ENCODE assay signal across 10 mouse cellular contexts in the genomic region with DNA sequence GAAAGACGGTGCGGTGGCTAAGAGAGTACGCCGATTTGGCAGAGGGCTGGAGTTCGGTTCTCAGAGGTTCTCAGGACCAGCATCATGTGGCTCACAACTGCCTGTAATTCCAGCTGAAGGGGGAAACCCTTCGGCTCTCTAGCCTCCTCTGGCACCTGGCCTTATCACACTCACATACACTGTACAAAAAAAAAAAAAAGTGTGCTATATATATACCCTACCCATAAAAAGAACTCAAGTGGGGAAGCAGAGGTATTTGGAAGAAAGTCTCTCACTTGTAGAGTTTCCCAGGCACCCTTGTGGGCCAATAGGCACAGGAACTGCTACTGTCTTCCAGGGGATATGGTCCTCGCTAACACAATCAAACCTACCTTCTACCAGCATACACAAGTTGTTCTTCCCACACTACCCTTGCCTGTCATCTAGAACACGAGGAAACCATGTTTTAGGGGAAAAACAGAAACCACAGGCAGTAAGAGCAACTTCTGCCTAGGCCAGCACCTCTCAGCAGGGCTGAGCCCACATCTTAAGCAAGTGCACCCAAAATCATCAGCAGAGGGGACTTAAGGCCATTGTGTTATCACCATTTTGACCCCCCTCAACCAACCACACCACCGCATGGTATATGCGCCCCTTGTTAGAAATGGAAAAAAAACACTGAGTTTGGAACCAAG. TPM values are rescaled to one million over a fixed set of nuclear protein-coding genes. Genes with fewer than 3 reads are reported as not detected.
DNase-seq lines count a peak whose midpoint lies in the region; ATAC-seq and TF ChIP-seq lines count a peak whose summit lies in the region.
"Had no signal": no experiment of that assay in that cellular context is flagged by ENCODE, and none has a peak within 500 bp of the region (broad histone marks: within the 10 kb centered on the region; RNA-seq: fewer than 3 reads in every experiment).

No protein-coding gene starts in this region.

- H3K4me3 ChIP-seq in forebrain, embryonic 13.5 days, result no peak overlapping the region
- H3K4me3 ChIP-seq in forebrain, embryonic 15.5 days, result no peak overlapping the region
- no peak overlapping the region for H3K4me3 ChIP-seq in liver, adult 2 months (ENCODE audit: insufficient read depth, low read depth, low read length)
- peak overlapping the region; percentile 24 for H3K4me3 ChIP-seq in brown adipose tissue, adult 24 weeks (ENCODE audit: insufficient read depth, low read depth, low read length)
- no peak overlapping the region for H3K4me3 ChIP-seq in liver, embryonic 14.5 days (ENCODE audit: insufficient read depth in 1 of 2, low read depth in 2 of 2, low read length in 2 of 2)

- H3K4me1 ChIP-seq in forebrain, embryonic 13.5 days, result peaks cover 48% of the 10 kb centered on the region
- H3K4me1 ChIP-seq in forebrain, embryonic 15.5 days, result peaks cover 41% of the 10 kb centered on the region
- peaks cover 52% of the 10 kb centered on the region for H3K4me1 ChIP-seq in liver, adult 2 months (ENCODE audit: control insufficient read depth, insufficient read depth, low read length)
- H3K4me1 ChIP-seq in brown adipose tissue, adult 24 weeks (ENCODE audit: control insufficient read depth, insufficient read depth, insufficient read length, low read length), result peaks cover 56% of the 10 kb centered on the region
- H3K4me1 ChIP-seq in liver, embryonic 14.5 days (replicated peaks; ENCODE audit: control insufficient read depth in 2 of 2, insufficient read depth in 2 of 2, low read length in 1 of 2), result peaks cover 44 to 61% of the 10 kb centered on the region in 2 experiments

- H3K27ac ChIP-seq in forebrain, embryonic 13.5 days, result no peak overlapping the region
- no peak overlapping the region for H3K27ac ChIP-seq in forebrain, embryonic 15.5 days (replicated peaks)
- H3K27ac ChIP-seq in liver, adult 2 months (replicated peaks; ENCODE audit: insufficient read depth, low read depth, low read length), result peak overlapping the region; percentile 38
- H3K27ac ChIP-seq in brown adipose tissue, adult 24 weeks (replicated peaks; ENCODE audit: low read depth, low read length), result peak overlapping the region; percentile 88
- H3K27ac ChIP-seq in liver, embryonic 14.5 days, result 0 out of 2 replicates have a peak overlapping the region, but pooled peaks have one; percentile 14

- TF ChIP-seq EP300 in liver, embryonic 14.5 days (IDR thresholded peaks at IDR 0.05; ENCODE audit: low read depth), result no peak

- no peaks in the 10 kb centered on the region for H3K27me3 ChIP-seq in forebrain, embryonic 13.5 days
- no peaks in the 10 kb centered on the region for H3K27me3 ChIP-seq in forebrain, embryonic 15.5 days
- no peaks in the 10 kb centered on the region for H3K27me3 ChIP-seq in liver, adult 2 months (ENCODE audit: control insufficient read depth, insufficient read depth, low read length)
- no peaks in the 10 kb centered on the region for H3K27me3 ChIP-seq in liver, embryonic 14.5 days (ENCODE audit: control insufficient read depth, insufficient read depth, low read length)

- 0 out of 2 replicates have a peak overlapping the region, but pooled peaks have one; percentile 19 for H3K4me2 ChIP-seq in forebrain, embryonic 13.5 days
- H3K4me2 ChIP-seq in forebrain, embryonic 15.5 days (replicated peaks), result no peak overlapping the region
- H3K4me2 ChIP-seq in liver, embryonic 14.5 days (ENCODE audit: low read depth), result peak overlapping the region; percentile 88

- H3K9me3 ChIP-seq in forebrain, embryonic 13.5 days (replicated peaks), result no peaks in the 10 kb centered on the region
- no peaks in the 10 kb centered on the region for H3K9me3 ChIP-seq in forebrain, embryonic 15.5 days
- H3K9me3 ChIP-seq in liver, embryonic 14.5 days (ENCODE audit: control insufficient read depth, low read length), result no peaks in the 10 kb centered on the region

- TF ChIP-seq POLR2A in liver, adult 2 months (IDR thresholded peaks at IDR 0.05; ENCODE audit: extremely low read depth, insufficient read depth, low read length), result no peak

- no peak for DNase-seq in liver, adult 2 months (ENCODE audit: extremely low read depth, low read depth, low spot score)
- no peak for DNase-seq in liver
- DNase-seq in liver, embryonic 14.5 days (ENCODE audit: low read depth in 3 of 3, low spot score in 3 of 3), result no peak
- DNase-seq in retina, embryonic 14.5 days (ENCODE audit: low spot score), result no peak
- no peak for DNase-seq in c-Kit-positive CD71-positive TER-119-positive erythroid progenitor cells, embryonic 14.5 days (ENCODE audit: low spot score)
- DNase-seq: adrenal gland, postnatal 10 days; layer of hippocampus, postnatal 36 days had no signal

- no peaks in the 10 kb centered on the region for H3K36me3 ChIP-seq in forebrain, embryonic 13.5 days (ENCODE audit: poor library complexity, severe bottlenecking)
- no peaks in the 10 kb centered on the region for H3K36me3 ChIP-seq in forebrain, embryonic 15.5 days
- H3K36me3 ChIP-seq in liver, adult 2 months (ENCODE audit: control insufficient read depth, insufficient read depth, low read length), result no peaks in the 10 kb centered on the region
- no peaks in the 10 kb centered on the region for H3K36me3 ChIP-seq in liver, embryonic 14.5 days (replicated peaks; ENCODE audit: control insufficient read depth, insufficient read depth, low read depth)

- no peak for ATAC-seq in forebrain, embryonic 13.5 days
- ATAC-seq in forebrain, embryonic 15.5 days (replicated peaks), result no peak
- ATAC-seq in liver, embryonic 14.5 days (ENCODE audit: insufficient read depth), result no peak

- no peak for TF ChIP-seq CTCF in liver, adult 2 months (IDR thresholded peaks at IDR 0.05; ENCODE audit: low read depth, low read length)
- TF ChIP-seq CTCF in liver, embryonic 14.5 days (IDR thresholded peaks at IDR 0.05; ENCODE audit: low read depth), result no peak

- peaks cover 74% of the 10 kb centered on the region for H3K79me2 ChIP-seq in liver, adult 2 months (ENCODE audit: control insufficient read depth, insufficient read depth, low read length)

- no peak overlapping the region for H3K9ac ChIP-seq in forebrain, embryonic 13.5 days
- H3K9ac ChIP-seq in forebrain, embryonic 15.5 days (replicated peaks), result no peak overlapping the region; the same call in 1 of the 2 replicates
- H3K9ac ChIP-seq in liver, adult 2 months (ENCODE audit: low read depth, low read length), result no peak overlapping the region
- no peak overlapping the region; the same call in 1 of the 2 replicates for H3K9ac ChIP-seq in liver, embryonic 14.5 days (replicated peaks)

- 76% methylated on average over 10 of the region's 10 CpGs for WGBS in forebrain, embryonic 13.5 days
- WGBS in forebrain, embryonic 15.5 days, result 75% methylated on average over 10 of the region's 10 CpGs
- WGBS in liver, adult 2 months, result 59% methylated on average over 10 of the region's 10 CpGs
- 39% methylated on average over 10 of the region's 10 CpGs for WGBS in liver, embryonic 14.5 days (ENCODE audit: insufficient replicate concordance)

RNA-seq across cellular contexts. Expression of gene Myh9, which starts 4.4 kb away (rescaled TPM):
- polyA plus RNA-seq in forebrain, embryonic 13.5 days (2015; fragmentation: Nextera tagmentation; extraction: Ambion mirVana), result 13.4 and 14.4 TPM in 2 replicates
- polyA plus RNA-seq in forebrain, embryonic 15.5 days (2015; fragmentation: Nextera tagmentation; extraction: Ambion mirVana), result 12.3 and 12.4 TPM in 2 replicates
- 54.4 and 69.5 TPM in 2 replicates for total RNA-seq in liver, adult 2 months (2014; rRNA removed)
- polyA plus RNA-seq in liver, adult 2 months (2012; rRNA removed), result 22.5 and 24.1 TPM in 2 replicates
- polyA plus RNA-seq in brown adipose tissue, adult 24 weeks (2012; ENCODE audit: insufficient read depth, insufficient read length, missing spikeins), result 36.0 and 59.3 TPM in 2 replicates
- polyA plus RNA-seq in liver, embryonic 14.5 days (2012; rRNA removed), result 14.2 and 21.9 TPM in 2 replicates
- 21.3 and 23.1 TPM in 2 replicates for polyA plus RNA-seq in liver, embryonic 14.5 days (2014; fragmentation: Nextera tagmentation; extraction: Ambion mirVana)

Comparison
In these comparisons a context has a peak if more than half of its experiments do, and no peak if none do; other contexts are left out.
1. H3K27ac ChIP-seq: peak in liver, adult 2 months (single experiment), brown adipose tissue, adult 24 weeks (single experiment) and liver, embryonic 14.5 days (single experiment); none in forebrain, embryonic 13.5 days (single experiment) and forebrain, embryonic 15.5 days (single experiment).